7 mouse cellular contexts compared by ENCODE assay signal in genomic region chr3:95517493-95517898, GRCm38 (mm10). TPM values are rescaled to one million over a fixed set of nuclear protein-coding genes. Genes with fewer than 3 reads are reported as not detected.
DNase-seq lines count a peak whose midpoint lies in the region; ATAC-seq lines count a peak whose summit lies in the region.

No protein-coding gene starts in this region.

- H3K4me1 ChIP-seq in hindbrain, embryonic 15.5 days (replicated peaks): peaks cover 4% of the 10 kb centered on the region

- peak; percentile 88 for ATAC-seq in hindbrain, embryonic 15.5 days (ENCODE audit: low FRiP score, low read depth)
- peak; percentile 62 for ATAC-seq in megakaryocyte, adult 5-6 weeks (ENCODE audit: poor library complexity, severe bottlenecking)

- no peak overlapping the region for H3K4me3 ChIP-seq in hindbrain, embryonic 15.5 days

- H3K36me3 ChIP-seq in hindbrain, embryonic 15.5 days: no peaks in the 10 kb centered on the region

- no peak overlapping the region for H3K27ac ChIP-seq in hindbrain, embryonic 15.5 days (replicated peaks)

- no peaks in the 10 kb centered on the region for H3K9me3 ChIP-seq in hindbrain, embryonic 15.5 days

- H3K27me3 ChIP-seq in hindbrain, embryonic 15.5 days: no peaks in the 10 kb centered on the region

- 28% methylated on average over 10 of the region's 10 CpGs for WGBS in hindbrain, embryonic 15.5 days

- no peak overlapping the region for H3K9ac ChIP-seq in hindbrain, embryonic 15.5 days

- H3K4me2 ChIP-seq in hindbrain, embryonic 15.5 days: no peak overlapping the region

- peak; percentile 82 for DNase-seq in ZHBTc4 (ENCODE audit: low read depth, low spot score)
- DNase-seq in cerebellum, postnatal 14 days: peak; percentile 84 to 85
- peak; percentile 50 to 88 for DNase-seq in frontal cortex, adult 2 months (ENCODE audit: extremely low spot score in 1 of 2, low spot score in 1 of 2)
- DNase-seq in left cerebral cortex, adult 18-20 months (ENCODE audit: low spot score in 2 of 2): peak; percentile 61 to 68
- peak; percentile 80 for DNase-seq in right cerebral cortex, postnatal 10 days (ENCODE audit: low spot score in 2 of 2)

RNA-seq across cellular contexts. Expression of gene Ctss, which starts 9.1 kb away (rescaled TPM):
- 72.3 and 95.0 TPM in 2 replicates for polyA plus RNA-seq in frontal cortex, adult 2 months (2012; rRNA removed)
- polyA plus RNA-seq in hindbrain, embryonic 15.5 days (2015; fragmentation: Nextera tagmentation; extraction: Ambion mirVana): 14.3 and 19.3 TPM in 2 replicates
- total RNA-seq in left cerebral cortex, adult 18-20 months (2021): 10 to 100 TPM; 67.5 to 69.8 TPM
- 1,196 and 1,415 TPM in 2 replicates for total RNA-seq in megakaryocyte, adult 5-6 weeks (2015)
- 1,721 and 1,924 TPM in 2 replicates for total RNA-seq in megakaryocyte, adult 5-6 weeks (2017)

RNA-seq across cellular contexts. Expression of gene Ctsk, which starts 18.4 kb away (rescaled TPM):
- polyA plus RNA-seq in frontal cortex, adult 2 months (2012; rRNA removed): 5.3 and 6.5 TPM in 2 replicates
- 7.9 and 8.8 TPM in 2 replicates for polyA plus RNA-seq in hindbrain, embryonic 15.5 days (2015; fragmentation: Nextera tagmentation; extraction: Ambion mirVana)
- 1 to 10 TPM; 4.0 to 4.2 TPM for total RNA-seq in left cerebral cortex, adult 18-20 months (2021)
- 0.11 TPM in 1 of 2 replicates, not detected in the other for total RNA-seq in megakaryocyte, adult 5-6 weeks (2015)
- 0.33 and 0.62 TPM in 2 replicates for total RNA-seq in megakaryocyte, adult 5-6 weeks (2017)

RNA-seq across cellular contexts. Expression of gene Hormad1, which starts 42.0 kb away (rescaled TPM):
- not detected in 2 replicates for polyA plus RNA-seq in frontal cortex, adult 2 months (2012; rRNA removed)
- polyA plus RNA-seq in hindbrain, embryonic 15.5 days (2015; fragmentation: Nextera tagmentation; extraction: Ambion mirVana): not detected in 2 replicates
- not detected for total RNA-seq in left cerebral cortex, adult 18-20 months (2021)
- not detected in 2 replicates for total RNA-seq in megakaryocyte, adult 5-6 weeks (2015)
- total RNA-seq in megakaryocyte, adult 5-6 weeks (2017): 0.48 TPM in 1 of 2 replicates, not detected in the other

Comparison
In these comparisons a context has a peak if more than half of its experiments do, and no peak if none do; other contexts are left out.
1. RNA of gene Ctss, which starts 9.1 kb away (total RNA-seq): 1,196 to 1,924 TPM in megakaryocyte, adult 5-6 weeks; 67.5 to 69.8 TPM in left cerebral cortex, adult 18-20 months; every median in the first group is over 10 times any median in the second.
2. Peak in every context shown above with its lines, with median percentiles within 50 percentile points of each other: DNase-seq.